Mouse (Mus musculus): Measurements from ENCODE around the gene Eya2.
"Not testable (repeated sequence)": the region's sequence is repeated elsewhere in the genome, so short reads cannot be mapped to it uniquely, and the experiment has no call there.

Gene Eya2

DNA sequence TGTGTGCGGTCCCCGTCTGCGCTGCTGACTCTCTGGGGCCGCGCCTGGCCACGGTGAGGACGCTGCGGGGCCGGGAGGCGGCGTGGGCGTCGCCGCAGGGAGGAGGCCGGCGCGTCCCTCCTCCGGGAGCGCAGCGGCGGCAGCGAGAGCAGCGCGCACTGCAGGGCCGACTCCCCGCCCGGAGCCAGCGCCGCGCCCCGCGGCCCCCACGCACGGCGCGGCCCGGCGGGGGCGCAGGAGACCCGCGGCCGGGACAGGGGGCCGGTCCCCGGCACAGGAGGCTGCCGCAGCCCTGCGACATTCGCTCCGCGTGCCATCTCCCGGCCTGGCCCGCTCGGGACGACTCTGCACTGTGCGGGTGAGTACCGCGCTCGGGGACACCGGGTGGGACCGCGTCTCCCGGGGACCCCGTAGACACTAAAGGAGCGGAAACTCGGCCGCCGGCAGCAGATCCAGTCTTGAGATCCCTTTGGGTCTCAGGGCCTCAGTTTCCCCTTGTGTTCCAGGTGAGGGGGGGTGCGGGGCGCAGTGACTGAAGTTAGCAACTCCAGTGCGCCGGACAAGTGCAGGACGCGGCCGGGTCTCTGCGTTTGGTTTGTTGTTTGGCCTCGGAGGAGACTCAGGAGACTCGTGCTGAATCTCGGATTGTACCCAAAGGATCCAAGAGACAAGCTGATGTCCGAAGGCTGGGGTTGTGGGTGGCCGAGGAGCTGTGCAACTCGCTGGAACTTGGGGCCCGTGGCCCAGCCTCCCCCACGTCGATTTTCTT lies at the start of gene Eya2:
Eya2 (plus strand) TSS at position 126 of the 769 bp plus-strand sequence.
- DNase-seq (ENCODE audit: inconsistent age in 2 of 2, low spot score in 1 of 2), result no peak

DNA sequence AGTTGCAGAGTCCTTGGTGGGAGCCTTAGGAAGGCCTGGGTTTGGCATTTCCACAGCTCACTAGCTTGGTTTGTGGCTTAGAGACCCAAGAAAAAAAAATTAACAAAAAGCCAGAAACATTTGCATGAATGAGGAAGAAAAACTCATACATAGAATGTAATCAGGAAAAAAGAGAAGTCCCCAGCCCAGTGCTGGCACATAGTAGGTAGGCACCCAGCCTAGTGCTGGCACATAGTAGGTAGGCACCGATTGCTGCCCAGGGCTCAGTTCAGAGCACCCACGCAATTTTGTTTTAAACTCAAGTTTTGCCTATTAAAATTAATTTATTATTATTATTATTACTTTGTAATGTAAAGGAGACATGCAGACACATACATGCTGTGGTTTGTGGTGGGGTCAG lies 49.1 kb upstream of the Eya2 start:
- no peak for DNase-seq (ENCODE audit: inconsistent age in 2 of 2, low spot score in 1 of 2)

DNA sequence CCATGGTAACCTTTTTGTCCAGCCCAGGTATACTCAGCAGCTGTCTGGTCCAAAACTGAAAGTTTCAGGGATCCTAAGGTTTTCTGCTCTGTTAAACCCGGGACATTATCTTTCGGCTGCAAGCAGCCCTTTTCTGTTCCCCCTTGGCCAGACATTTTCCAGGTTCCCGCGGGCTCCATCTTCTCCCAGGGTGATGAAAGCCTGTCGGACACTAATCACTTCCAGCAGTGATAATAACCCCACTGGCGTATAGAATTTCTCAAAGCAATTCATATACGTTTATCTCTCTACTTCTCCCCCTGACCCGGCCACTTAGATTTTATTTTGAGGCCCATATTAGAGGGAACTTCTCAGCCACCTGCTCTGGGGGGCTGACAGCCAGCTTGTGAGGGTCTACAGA lies 48.5 kb upstream of the Eya2 start:
- no peak for DNase-seq (ENCODE audit: inconsistent age in 2 of 2, low spot score in 1 of 2)

DNA sequence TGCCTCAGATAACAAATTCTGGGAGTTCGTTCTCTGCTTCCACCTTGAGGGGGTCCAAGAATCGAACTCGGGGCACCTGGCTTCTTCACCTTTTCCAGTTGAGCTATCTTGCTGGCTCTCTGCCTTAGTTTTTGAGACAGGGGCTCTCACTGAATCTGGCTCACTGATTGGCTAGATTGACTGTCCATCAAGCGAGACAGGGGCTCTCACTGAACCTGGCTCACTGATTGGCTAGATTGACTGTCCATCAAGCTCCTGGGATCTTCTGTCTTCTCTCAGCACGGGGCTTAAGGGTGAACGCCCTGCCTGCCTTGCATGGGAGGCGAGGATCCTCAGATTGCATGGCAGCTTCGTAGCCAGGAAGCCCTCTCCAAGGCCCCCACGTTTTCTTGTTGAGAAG lies 47.4 kb upstream of the Eya2 start:
- peak; percentile 13 to 36 for DNase-seq (ENCODE audit: inconsistent age in 2 of 2, low spot score in 1 of 2)

DNA sequence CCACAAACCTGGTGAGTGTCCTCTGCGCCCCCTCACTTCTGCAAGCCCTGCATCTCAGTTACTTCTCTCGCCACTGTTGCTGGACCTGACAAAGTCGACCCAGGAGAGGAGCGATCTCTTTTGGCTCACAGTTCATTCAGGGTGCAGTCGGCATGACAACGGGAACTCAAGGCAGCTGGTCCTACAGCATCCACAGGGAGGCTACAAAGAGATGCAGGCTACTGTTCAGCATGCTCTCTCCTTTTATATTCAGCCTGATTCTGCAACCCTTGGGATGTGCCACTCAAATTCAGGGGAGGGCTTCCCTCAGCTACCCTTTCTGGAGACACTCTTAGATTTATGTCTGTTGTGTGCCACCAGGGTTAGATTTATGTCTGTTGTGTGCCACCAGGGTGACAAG lies 46.2 kb upstream of the Eya2 start:
- DNase-seq (ENCODE audit: inconsistent age in 2 of 2, low spot score in 1 of 2), result no peak

DNA sequence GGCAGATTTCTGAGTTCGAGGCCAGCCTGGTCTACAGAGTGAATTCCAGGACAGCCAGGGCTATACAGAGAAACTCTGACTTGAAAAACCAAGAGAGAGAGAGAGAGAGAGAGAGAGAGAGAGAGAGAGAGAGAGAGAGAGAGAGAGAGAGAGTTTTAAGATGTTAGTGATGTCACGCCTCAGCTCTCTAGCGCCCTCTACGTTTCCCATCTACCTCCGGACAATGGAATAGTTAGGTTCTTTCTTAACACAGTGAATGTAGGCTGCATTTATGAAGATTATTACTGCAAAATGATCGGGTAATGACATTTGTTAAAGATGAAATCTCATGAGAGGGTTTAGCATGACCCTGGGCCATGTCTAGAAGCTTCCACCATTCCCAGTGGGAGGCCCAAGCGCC lies 44.4 kb upstream of the Eya2 start:
- DNase-seq (ENCODE audit: inconsistent age in 2 of 2, low spot score in 1 of 2), result not testable (repeated sequence)

- DNase-seq (ENCODE audit: inconsistent age in 2 of 2, low spot score in 1 of 2), result no peak
Observed at GRCm38 (mm10) chr2:165554066-165554465, 40.8 kb upstream of the Eya2 start.

DNA sequence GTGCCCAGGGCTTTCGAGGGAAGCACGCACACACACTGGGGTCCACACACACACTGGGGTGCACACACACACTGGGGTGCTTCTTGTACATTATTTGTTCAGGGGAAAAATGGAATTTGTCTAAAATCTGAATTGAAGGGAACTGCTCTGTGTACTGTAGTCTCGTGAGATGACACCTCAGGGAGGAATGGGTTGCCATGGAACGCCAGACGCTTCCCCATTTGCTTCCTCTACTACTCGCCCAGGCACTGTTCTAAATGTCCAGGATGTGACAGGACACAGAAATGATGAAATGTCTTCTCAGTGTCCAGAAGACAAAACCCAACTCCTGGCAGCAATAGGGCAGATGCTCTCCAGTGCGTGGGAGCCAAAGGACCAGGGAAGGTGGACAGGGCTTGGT lies 37.6 kb upstream of the Eya2 start:
- no peak for DNase-seq (ENCODE audit: inconsistent age in 2 of 2, low spot score in 1 of 2)

DNA sequence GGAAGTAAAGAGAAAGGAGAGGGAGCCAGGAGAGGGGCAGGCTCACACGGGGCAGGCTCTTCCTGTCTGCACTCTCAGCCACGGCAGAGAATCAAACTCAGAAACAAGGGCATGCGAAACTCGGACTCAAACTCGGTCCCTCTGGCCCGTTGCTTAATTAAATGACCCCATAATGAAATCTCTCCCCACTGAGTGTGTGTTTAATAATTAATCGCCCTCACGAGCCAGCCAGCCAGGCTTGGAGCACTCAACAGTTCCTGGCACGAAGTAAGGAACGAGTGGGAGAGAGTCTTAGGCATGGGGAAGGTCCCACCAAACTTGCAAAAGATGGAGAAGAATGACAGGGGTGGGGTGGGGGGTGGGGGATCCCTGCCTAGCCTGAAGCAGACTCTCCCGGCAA lies 35.9 kb upstream of the Eya2 start:
- DNase-seq (ENCODE audit: inconsistent age in 2 of 2, low spot score in 1 of 2), result no peak

DNA sequence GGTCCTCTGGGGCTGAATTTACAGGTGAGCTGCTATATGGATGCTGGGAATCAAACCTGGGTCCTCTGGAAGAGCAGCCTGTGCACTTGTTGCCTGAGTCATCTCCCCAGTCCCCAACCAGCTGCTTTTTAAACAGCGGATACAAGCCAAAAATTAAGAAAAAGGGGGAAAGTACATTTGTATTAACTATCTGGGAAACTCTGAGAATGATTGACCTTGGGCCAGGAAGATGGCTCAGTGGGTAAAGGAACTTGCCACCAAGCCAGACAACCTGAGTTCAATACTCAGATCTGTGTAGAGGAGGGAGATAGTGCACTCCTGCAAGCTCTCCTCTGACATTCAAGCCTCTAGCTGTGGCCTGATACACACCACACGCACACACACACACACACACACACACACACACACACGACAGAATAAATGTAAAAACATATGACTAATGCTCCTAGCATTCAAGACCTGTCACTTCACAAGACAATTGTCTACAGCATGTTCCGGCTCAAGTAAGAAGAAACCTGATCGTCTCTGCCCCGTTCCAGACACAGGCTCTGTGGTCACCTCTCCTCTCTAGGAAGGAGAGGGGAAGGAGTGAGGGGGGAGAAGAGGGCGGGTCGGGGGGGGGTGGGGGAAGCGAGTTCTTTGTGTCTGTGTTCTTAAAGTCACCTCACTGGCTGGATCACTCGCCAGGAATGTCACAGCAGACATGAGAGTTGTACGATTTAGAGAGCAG lies 35.2 kb upstream of the Eya2 start:
- no peak for DNase-seq (ENCODE audit: inconsistent age in 2 of 2, low spot score in 1 of 2)

GRCm38 (mm10) chr2:165561861-165562260 lies 33.0 kb upstream of the Eya2 start:
- DNase-seq (ENCODE audit: inconsistent age in 2 of 2, low spot score in 1 of 2), result no peak

DNA sequence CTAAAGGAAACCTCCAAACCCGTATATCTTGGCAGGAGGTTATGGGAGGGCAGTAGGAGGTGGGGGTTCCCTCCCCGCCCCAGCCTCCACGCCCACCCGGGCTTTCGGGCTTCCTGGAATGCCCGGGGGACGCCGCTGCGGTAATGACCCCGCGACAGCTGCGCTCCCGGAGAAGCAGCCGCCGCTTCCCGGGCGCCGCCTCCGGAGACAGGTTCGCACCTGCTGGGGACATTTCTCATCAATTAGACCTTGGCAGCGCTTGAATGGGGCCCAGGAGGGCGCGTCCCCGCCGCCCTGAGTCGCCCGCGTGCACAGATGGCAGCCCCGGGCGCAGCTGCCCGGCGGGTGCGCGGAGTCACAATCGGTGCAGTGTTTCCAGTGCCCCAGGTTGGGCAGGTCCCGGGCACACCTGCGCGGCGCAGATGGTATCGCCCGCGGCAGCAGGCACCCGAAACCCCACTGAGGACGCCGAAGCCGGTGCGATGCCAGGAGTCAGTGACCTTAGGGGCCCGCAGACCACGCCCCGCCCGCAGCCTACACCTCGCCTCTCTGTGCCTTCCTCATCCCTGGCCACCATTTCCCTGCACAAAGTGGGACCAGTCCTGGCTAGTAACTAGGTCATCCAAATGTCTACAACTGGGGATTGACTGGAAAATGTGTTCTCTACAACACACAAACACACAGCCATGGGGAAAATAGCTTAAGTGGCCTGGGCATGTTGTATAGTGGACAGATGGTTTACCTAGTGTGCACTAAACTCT lies 31.4 kb upstream of the Eya2 start:
- peak in 1 of 2 experiments; percentile 22 for DNase-seq (ENCODE audit: inconsistent age in 2 of 2, low spot score in 1 of 2)

GRCm38 (mm10) chr2:165564101-165564500 lies 30.7 kb upstream of the Eya2 start:
- DNase-seq (ENCODE audit: inconsistent age in 2 of 2, low spot score in 1 of 2), result no peak

- DNase-seq (ENCODE audit: inconsistent age in 2 of 2, low spot score in 1 of 2), result no peak
Observed at GRCm38 (mm10) chr2:165564620-165565019, 30.2 kb upstream of the Eya2 start.

DNA sequence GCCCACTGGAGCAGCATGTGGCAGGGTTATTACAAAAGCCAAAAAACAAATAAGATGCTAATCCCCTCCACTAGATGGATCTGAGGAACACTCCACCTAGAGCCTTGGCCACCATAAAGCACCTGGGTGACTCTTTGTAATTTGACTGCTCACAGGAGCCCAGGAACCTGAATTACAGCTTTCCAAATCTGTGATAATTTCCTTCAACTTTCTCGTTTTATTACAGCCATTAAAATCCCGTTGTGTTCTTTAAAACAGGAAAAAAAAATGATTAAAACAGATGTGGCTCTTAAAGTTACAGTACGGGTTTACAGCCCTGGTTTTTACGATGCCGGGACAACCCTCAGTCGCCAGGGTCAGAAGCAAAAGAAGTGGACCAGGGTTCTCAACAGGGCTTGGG lies 27.9 kb upstream of the Eya2 start:
- no peak for DNase-seq (ENCODE audit: inconsistent age in 2 of 2, low spot score in 1 of 2)

DNA sequence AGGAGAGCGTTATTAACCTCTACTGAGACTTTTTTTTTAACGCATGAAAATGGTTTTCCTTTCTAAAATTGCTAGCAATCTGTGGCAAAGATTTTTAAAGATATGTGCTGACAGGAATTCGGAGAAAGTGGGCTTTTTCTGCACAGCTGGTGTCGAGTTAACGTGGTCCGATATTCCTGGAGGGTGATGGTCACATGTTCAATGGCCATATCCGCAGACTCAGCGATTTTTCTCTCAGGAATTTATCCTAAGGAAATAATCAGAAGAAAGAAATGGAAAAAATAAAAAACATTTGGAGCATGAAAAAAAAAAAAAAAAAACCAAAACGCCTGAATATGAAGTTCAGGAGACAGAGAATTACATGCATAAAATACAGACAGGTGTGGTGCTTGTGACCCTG lies 27.0 kb upstream of the Eya2 start:
- DNase-seq (ENCODE audit: inconsistent age in 2 of 2, low spot score in 1 of 2), result no peak

DNA sequence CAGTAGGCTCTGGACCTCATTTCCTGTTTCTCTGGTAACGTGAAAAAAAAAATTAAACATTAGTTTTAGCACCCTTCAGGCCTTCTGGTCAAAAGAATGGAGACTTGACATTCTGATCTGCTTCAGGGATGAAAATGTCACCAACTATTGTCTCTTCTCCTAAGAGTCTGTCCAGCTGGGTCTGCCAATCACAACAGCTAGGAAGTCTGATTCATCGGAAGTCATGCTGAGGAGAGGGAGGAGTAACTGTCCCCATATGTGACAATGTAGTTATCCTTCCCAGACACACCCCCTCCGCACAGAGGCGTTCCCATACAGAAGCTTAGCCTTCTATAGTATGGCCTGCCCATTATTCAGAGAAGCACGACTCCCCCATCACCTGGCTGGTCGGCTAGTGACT lies 25.9 kb upstream of the Eya2 start:
- DNase-seq (ENCODE audit: inconsistent age in 2 of 2, low spot score in 1 of 2), result no peak

- peak in 1 of 2 experiments; percentile 6 for DNase-seq (ENCODE audit: inconsistent age in 2 of 2, low spot score in 1 of 2)
Observed at GRCm38 (mm10) chr2:165571216-165571778, 23.5 kb upstream of the Eya2 start.

GRCm38 (mm10) chr2:165583044-165583443 lies 11.8 kb upstream of the Eya2 start:
- no peak for DNase-seq (ENCODE audit: inconsistent age in 2 of 2, low spot score in 1 of 2)

DNA sequence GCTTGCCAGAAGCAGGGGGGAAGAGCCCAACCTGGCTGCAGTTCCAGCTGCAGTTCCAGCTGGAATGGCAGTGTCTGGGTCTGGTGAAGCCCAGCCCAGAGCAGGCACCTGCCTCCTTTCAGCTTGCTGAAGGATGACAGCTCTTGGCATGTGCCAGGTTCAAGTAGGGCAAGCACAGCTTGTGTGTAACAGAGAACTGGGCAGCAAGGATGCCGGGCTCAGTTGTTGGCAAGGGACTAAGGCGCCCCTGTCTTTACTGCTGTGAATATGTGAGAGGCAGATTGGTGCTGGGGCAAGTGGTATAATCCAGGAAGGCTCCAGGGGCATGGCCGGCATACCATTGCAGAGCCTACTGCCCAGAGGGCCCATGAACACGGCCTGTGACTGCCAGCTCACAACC lies 11.3 kb upstream of the Eya2 start:
- DNase-seq (ENCODE audit: inconsistent age in 2 of 2, low spot score in 1 of 2), result no peak

DNA sequence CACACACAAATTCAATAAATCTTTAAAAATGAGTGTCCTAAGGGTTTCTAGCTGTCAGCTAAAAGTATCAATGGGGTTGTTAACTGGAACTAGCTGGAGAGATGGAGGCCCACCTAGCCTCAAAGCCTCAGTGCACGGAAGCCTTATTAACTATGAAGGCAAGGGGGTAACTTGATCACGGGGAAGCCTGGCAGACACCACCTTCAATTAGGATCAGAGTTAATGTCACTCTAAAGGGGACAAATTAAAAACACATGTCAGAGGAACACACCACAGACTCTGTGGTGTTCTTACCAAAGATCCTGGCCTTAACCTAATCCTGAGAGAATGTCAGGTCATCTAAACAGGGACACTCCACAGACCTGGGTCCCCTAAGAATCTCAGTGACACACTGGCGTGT lies 10.3 kb upstream of the Eya2 start:
- no peak for DNase-seq (ENCODE audit: inconsistent age in 2 of 2, low spot score in 1 of 2)

DNA sequence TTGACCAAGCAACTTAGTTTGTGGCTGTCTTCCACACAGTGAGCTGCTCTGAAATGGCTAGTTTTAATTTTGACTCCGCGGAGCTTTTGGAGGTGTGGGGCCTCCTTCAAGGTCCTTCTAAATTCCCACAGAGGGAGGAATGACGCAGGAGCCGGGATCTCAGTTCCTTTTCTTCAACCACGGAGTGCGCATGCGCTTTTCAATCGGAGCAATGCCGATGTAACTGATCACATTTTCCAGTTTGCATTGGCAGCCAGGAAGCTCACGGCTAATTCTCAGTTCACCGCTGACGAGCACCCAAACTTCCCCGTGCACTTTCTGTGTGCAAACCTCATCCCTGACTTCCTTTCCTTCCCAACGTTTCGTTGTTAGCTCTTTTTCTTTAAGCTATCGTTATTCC lies 4.1 kb upstream of the Eya2 start:
- no peak for DNase-seq (ENCODE audit: inconsistent age in 2 of 2, low spot score in 1 of 2)

All from adrenal gland, adult (tissue).